Mouse (Mus musculus): ENCODE measurements at regions not wholly inside any gene's neighbourhood (a gene's known extent, or its start where the extent isn't known, plus 50 kb on each side); places are given as distances from the start of the nearest gene placed in this dataset.
A peak's percentile ranks its signal among the peaks of the same experiment; 100 is the strongest.

- H3K27ac ChIP-seq (ENCODE audit: insufficient read depth, low read length), result no peak overlapping the region
- no peaks in the 10 kb centered on the region for H3K4me1 ChIP-seq (ENCODE audit: control insufficient read depth, insufficient read depth, low read length)
- no peak overlapping the region for H3K4me3 ChIP-seq (ENCODE audit: insufficient read depth, low read length)
- no peak for TF ChIP-seq POLR2A (IDR thresholded peaks at IDR 0.05; ENCODE audit: extremely low read depth, insufficient read depth, low read length)
Measured at GRCm38 (mm10) chr3:78412669-78413419, 873.5 kb downstream of the Rapgef2 start.

- Histone ChIP-seq H3K4me1 (ENCODE audit: control insufficient read depth, insufficient read depth, low read length) (no peaks in the 10 kb centered on the region), H3K4me3 (ENCODE audit: insufficient read depth, low read length) (no peak overlapping the region), H3K27ac (ENCODE audit: insufficient read depth, low read length) (no peak overlapping the region)
- TF ChIP-seq CTCF (IDR thresholded peaks at IDR 0.05; ENCODE audit: extremely low read depth, insufficient read depth, low read length) (no peak), POLR2A (IDR thresholded peaks at IDR 0.05; ENCODE audit: extremely low read depth, insufficient read depth, low read length) (no peak)
Measured at GRCm38 (mm10) chr3:78411395-78411794, 874.9 kb downstream of the Rapgef2 start.

- H3K4me3 ChIP-seq (ENCODE audit: insufficient read depth, low read length), result no peak overlapping the region
- H3K4me1 ChIP-seq (ENCODE audit: control insufficient read depth, insufficient read depth, low read length), result no peaks in the 10 kb centered on the region
- no peak for TF ChIP-seq CTCF (IDR thresholded peaks at IDR 0.05; ENCODE audit: extremely low read depth, insufficient read depth, low read length)
- no peak for TF ChIP-seq POLR2A (IDR thresholded peaks at IDR 0.05; ENCODE audit: extremely low read depth, insufficient read depth, low read length)
- no peak overlapping the region for H3K27ac ChIP-seq (ENCODE audit: insufficient read depth, low read length)
Measured at GRCm38 (mm10) chr3:78409237-78409636, 877.1 kb downstream of the Rapgef2 start.

GRCm38 (mm10) chr3:78405760-78406467, 880.4 kb downstream of the Rapgef2 start:
- H3K4me3 ChIP-seq (ENCODE audit: insufficient read depth, low read length), result no peak overlapping the region
- no peak for TF ChIP-seq POLR2A (IDR thresholded peaks at IDR 0.05; ENCODE audit: extremely low read depth, insufficient read depth, low read length)
- no peak for TF ChIP-seq CTCF (IDR thresholded peaks at IDR 0.05; ENCODE audit: extremely low read depth, insufficient read depth, low read length)

DNA sequence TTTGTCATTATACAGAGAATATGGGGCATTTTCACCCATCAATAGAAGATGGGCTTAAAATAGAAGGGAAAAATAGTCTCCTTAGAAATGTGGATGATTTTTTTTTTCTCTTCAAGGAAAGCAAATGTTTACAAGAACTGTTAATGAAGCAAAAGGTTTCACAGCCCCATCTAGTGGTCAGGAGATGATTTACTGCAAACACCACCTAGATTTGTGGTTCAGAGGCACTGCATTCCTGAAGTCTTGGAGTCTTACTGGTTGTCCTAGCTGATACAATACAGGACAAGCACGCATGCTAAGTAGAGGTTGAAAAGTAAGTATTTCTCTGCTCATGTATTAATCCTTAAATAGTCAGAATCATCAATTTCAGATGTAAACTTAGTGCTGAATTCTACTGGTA, 927.9 kb downstream of the Rapgef2 start:
- Histone ChIP-seq H3K27ac (ENCODE audit: insufficient read depth, low read length) (no peak overlapping the region), H3K4me3 (ENCODE audit: insufficient read depth, low read length) (no peak overlapping the region), H3K4me1 (ENCODE audit: control insufficient read depth, insufficient read depth, low read length) (no peaks in the 10 kb centered on the region)
- peak; percentile 46; the same call in 1 of the 2 replicates for TF ChIP-seq CTCF (IDR thresholded peaks at IDR 0.05; ENCODE audit: extremely low read depth, insufficient read depth, low read length)
- no peak for TF ChIP-seq POLR2A (IDR thresholded peaks at IDR 0.05; ENCODE audit: extremely low read depth, insufficient read depth, low read length)

More at GRCm38 (mm10) chr3:78405760-78406467, 880.4 kb downstream of the Rapgef2 start:
- Histone ChIP-seq H3K4me1 (ENCODE audit: control insufficient read depth, insufficient read depth, low read length) (no peaks in the 10 kb centered on the region), H3K27ac (ENCODE audit: insufficient read depth, low read length) (no peak overlapping the region)

DNA sequence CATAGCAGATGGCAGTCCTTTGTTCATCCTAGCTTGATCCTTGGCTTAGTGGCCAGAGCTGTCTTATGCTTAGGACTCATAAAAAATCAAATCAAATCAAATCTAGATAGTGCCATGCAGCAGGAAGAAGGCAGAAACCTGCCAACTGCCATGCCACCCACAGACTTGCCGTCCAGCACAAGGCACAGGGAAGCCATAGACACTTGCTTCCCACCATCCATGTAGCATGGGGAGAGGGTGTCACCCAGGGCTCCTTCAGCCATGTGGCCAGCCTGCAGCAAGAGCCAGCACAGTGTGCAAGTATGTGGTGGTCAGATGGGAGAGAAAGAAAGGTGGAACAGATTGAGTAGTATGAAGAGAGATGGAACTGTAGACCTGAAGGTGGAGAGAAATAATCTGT, 946.4 kb downstream of the Rapgef2 start:
- TF ChIP-seq POLR2A (IDR thresholded peaks at IDR 0.05; ENCODE audit: extremely low read depth, insufficient read depth, low read length) (no peak), CTCF (IDR thresholded peaks at IDR 0.05; ENCODE audit: extremely low read depth, insufficient read depth, low read length) (no peak)

GRCm38 (mm10) chr3:78311630-78312406, 974.5 kb downstream of the Rapgef2 start:
- no peak overlapping the region for H3K27ac ChIP-seq (ENCODE audit: insufficient read depth, low read length)
- no peak for TF ChIP-seq CTCF (IDR thresholded peaks at IDR 0.05; ENCODE audit: extremely low read depth, insufficient read depth, low read length)
- H3K4me1 ChIP-seq (ENCODE audit: control insufficient read depth, insufficient read depth, low read length), result no peaks in the 10 kb centered on the region
- H3K4me3 ChIP-seq (ENCODE audit: insufficient read depth, low read length), result no peak overlapping the region

More for the DNA sequence above, 946.4 kb downstream of the Rapgef2 start:
- Histone ChIP-seq H3K27ac (ENCODE audit: insufficient read depth, low read length) (no peak overlapping the region), H3K4me3 (ENCODE audit: insufficient read depth, low read length) (no peak overlapping the region), H3K4me1 (ENCODE audit: control insufficient read depth, insufficient read depth, low read length) (no peaks in the 10 kb centered on the region)

- Histone ChIP-seq H3K4me1 (ENCODE audit: control insufficient read depth, insufficient read depth, low read length) (no peaks in the 10 kb centered on the region), H3K4me3 (ENCODE audit: insufficient read depth, low read length) (no peak overlapping the region), H3K27ac (ENCODE audit: insufficient read depth, low read length) (no peak overlapping the region)
- TF ChIP-seq POLR2A (IDR thresholded peaks at IDR 0.05; ENCODE audit: extremely low read depth, insufficient read depth, low read length), result no peak
- no peak for TF ChIP-seq CTCF (IDR thresholded peaks at IDR 0.05; ENCODE audit: extremely low read depth, insufficient read depth, low read length)
Measured at GRCm38 (mm10) chr3:78300506-78300905, 985.8 kb downstream of the Rapgef2 start.

DNA sequence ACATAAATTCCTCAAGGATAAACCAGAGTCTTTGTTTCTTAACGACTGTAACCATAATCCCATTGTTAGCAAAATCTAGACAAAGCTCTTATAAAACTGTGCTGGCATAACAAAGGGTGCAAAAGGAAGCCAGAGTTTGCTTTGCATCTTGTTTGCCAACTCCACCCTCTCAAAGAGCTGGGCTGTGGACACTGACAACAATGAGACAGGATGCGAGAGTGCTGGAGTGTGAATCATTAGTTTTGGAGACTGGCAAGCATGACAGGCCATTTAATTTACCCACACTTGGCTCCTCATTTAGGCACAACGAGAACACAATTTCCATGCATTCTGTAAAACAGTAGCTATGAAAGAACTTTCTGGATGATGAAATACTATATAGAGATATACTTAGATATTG, 994.4 kb downstream of the Rapgef2 start:
- Histone ChIP-seq H3K4me1 (ENCODE audit: control insufficient read depth, insufficient read depth, low read length) (no peaks in the 10 kb centered on the region), H3K27ac (ENCODE audit: insufficient read depth, low read length) (no peak overlapping the region), H3K4me3 (ENCODE audit: insufficient read depth, low read length) (no peak overlapping the region)
- TF ChIP-seq POLR2A (IDR thresholded peaks at IDR 0.05; ENCODE audit: extremely low read depth, insufficient read depth, low read length), result no peak
- TF ChIP-seq CTCF (IDR thresholded peaks at IDR 0.05; ENCODE audit: extremely low read depth, insufficient read depth, low read length), result no peak

All from cortical plate, adult 2 months (tissue).